Mouse (Mus musculus): ENCODE data around the gene Fscn1. TPM values are rescaled to one million over a fixed set of nuclear protein-coding genes. Genes with fewer than 3 reads are reported as not detected.
A peak's percentile ranks its signal among the peaks of the same experiment; 100 is the strongest.

Fscn1 gene
- polyA plus RNA-seq, 1 experiment from 2014 or later, result 129 TPM

- Histone ChIP-seq H3K27me3 (replicated peaks; ENCODE audit: control insufficient read depth, insufficient read depth, low read length) (no peaks in the 10 kb centered on the region), H3K4me1 (ENCODE audit: control insufficient read depth, insufficient read depth, low read length) (no peaks in the 10 kb centered on the region), H3K27ac (ENCODE audit: low read length) (no peak overlapping the region), H3K9ac (ENCODE audit: low read depth, low read length) (no peak overlapping the region), H3K9me3 (ENCODE audit: control insufficient read depth, low read length) (no peaks in the 10 kb centered on the region), H3K4me3 (ENCODE audit: low read length) (no peak overlapping the region), H3K36me3 (ENCODE audit: control insufficient read depth, insufficient read depth, low read length) (no peaks in the 10 kb centered on the region), H3K4me2 (ENCODE audit: low read depth, low read length) (no peak overlapping the region)
- WGBS, result 65% methylated on average over 8 of the region's 8 CpGs
- no peak for ATAC-seq
These were observed 23.0 kb downstream of the Fscn1 start for GRCm38 (mm10) chr5:142983174-142983573.

- Histone ChIP-seq H3K36me3 (ENCODE audit: control insufficient read depth, insufficient read depth, low read length) (no peaks in the 10 kb centered on the region), H3K9ac (ENCODE audit: low read depth, low read length) (no peak overlapping the region), H3K27ac (ENCODE audit: low read length) (no peak overlapping the region), H3K27me3 (replicated peaks; ENCODE audit: control insufficient read depth, insufficient read depth, low read length) (no peaks in the 10 kb centered on the region), H3K4me2 (ENCODE audit: low read depth, low read length) (no peak overlapping the region), H3K9me3 (ENCODE audit: control insufficient read depth, low read length) (no peaks in the 10 kb centered on the region), H3K4me1 (ENCODE audit: control insufficient read depth, insufficient read depth, low read length) (no peaks in the 10 kb centered on the region), H3K4me3 (ENCODE audit: low read length) (no peak overlapping the region)
- WGBS, result 87% methylated on average over 10 of the region's 10 CpGs
- no peak for ATAC-seq
These were observed 24.1 kb downstream of the Fscn1 start for GRCm38 (mm10) chr5:142984271-142984670.

GRCm38 (mm10) chr5:142988520-142988919 is 28.4 kb downstream of the Fscn1 start:
- WGBS, result 84% methylated on average over 5 of the region's 5 CpGs
- Histone ChIP-seq H3K36me3 (ENCODE audit: control insufficient read depth, insufficient read depth, low read length) (peaks cover 18% of the 10 kb centered on the region; the same call in 1 of the 2 replicates), H3K27me3 (replicated peaks; ENCODE audit: control insufficient read depth, insufficient read depth, low read length) (no peaks in the 10 kb centered on the region), H3K4me2 (ENCODE audit: low read depth, low read length) (no peak overlapping the region), H3K4me1 (ENCODE audit: control insufficient read depth, insufficient read depth, low read length) (no peaks in the 10 kb centered on the region), H3K4me3 (ENCODE audit: low read length) (no peak overlapping the region), H3K27ac (ENCODE audit: low read length) (no peak overlapping the region), H3K9ac (ENCODE audit: low read depth, low read length) (no peak overlapping the region), H3K9me3 (ENCODE audit: control insufficient read depth, low read length) (no peaks in the 10 kb centered on the region)
- no peak for ATAC-seq

- H3K9me3 ChIP-seq (ENCODE audit: control insufficient read depth, low read length), result no peaks in the 10 kb centered on the region
- H3K27me3 ChIP-seq (replicated peaks; ENCODE audit: control insufficient read depth, insufficient read depth, low read length), result no peaks in the 10 kb centered on the region
- H3K4me2 ChIP-seq (ENCODE audit: low read depth, low read length), result no peak overlapping the region
- H3K4me3 ChIP-seq (ENCODE audit: low read length), result no peak overlapping the region
- H3K4me1 ChIP-seq (ENCODE audit: control insufficient read depth, insufficient read depth, low read length), result no peaks in the 10 kb centered on the region
- WGBS, result 87% methylated on average over 3 of the region's 3 CpGs
- H3K36me3 ChIP-seq (ENCODE audit: control insufficient read depth, insufficient read depth, low read length), result peaks cover 19% of the 10 kb centered on the region; the same call in 1 of the 2 replicates
- ATAC-seq, result no peak
- H3K9ac ChIP-seq (ENCODE audit: low read depth, low read length), result no peak overlapping the region
- no peak overlapping the region for H3K27ac ChIP-seq (ENCODE audit: low read length)
These were observed 29.0 kb downstream of the Fscn1 start for GRCm38 (mm10) chr5:142989167-142989566.

GRCm38 (mm10) chr5:142994746-142995145 is 34.6 kb downstream of the Fscn1 start:
- WGBS, result 95% methylated on average over 2 of the region's 2 CpGs
- Histone ChIP-seq H3K9me3 (ENCODE audit: control insufficient read depth, low read length) (no peaks in the 10 kb centered on the region), H3K4me2 (ENCODE audit: low read depth, low read length) (no peak overlapping the region), H3K4me1 (ENCODE audit: control insufficient read depth, insufficient read depth, low read length) (peaks cover 18% of the 10 kb centered on the region), H3K27me3 (replicated peaks; ENCODE audit: control insufficient read depth, insufficient read depth, low read length) (no peaks in the 10 kb centered on the region), H3K4me3 (ENCODE audit: low read length) (no peak overlapping the region), H3K9ac (ENCODE audit: low read depth, low read length) (no peak overlapping the region), H3K36me3 (ENCODE audit: control insufficient read depth, insufficient read depth, low read length) (peaks cover 19% of the 10 kb centered on the region; the same call in 1 of the 2 replicates), H3K27ac (ENCODE audit: low read length) (no peak overlapping the region)
- no peak for ATAC-seq

GRCm38 (mm10) chr5:142997526-142997925 is 37.4 kb downstream of the Fscn1 start:
- peaks cover 35% of the 10 kb centered on the region for H3K4me1 ChIP-seq (ENCODE audit: control insufficient read depth, insufficient read depth, low read length)
- H3K9ac ChIP-seq (ENCODE audit: low read depth, low read length), result 0 out of 2 replicates have a peak overlapping the region, but pooled peaks have one; percentile 2
- WGBS, result 59% methylated on average over 9 of the region's 9 CpGs
- peak overlapping the region; percentile 23 for H3K27ac ChIP-seq (ENCODE audit: low read length)
- peaks cover 10% of the 10 kb centered on the region; the same call in 1 of the 2 replicates for H3K36me3 ChIP-seq (ENCODE audit: control insufficient read depth, insufficient read depth, low read length)
- ATAC-seq, result peak; percentile 34
- H3K4me3 ChIP-seq (ENCODE audit: low read length), result no peak overlapping the region
- no peaks in the 10 kb centered on the region for H3K9me3 ChIP-seq (ENCODE audit: control insufficient read depth, low read length)
- no peaks in the 10 kb centered on the region for H3K27me3 ChIP-seq (replicated peaks; ENCODE audit: control insufficient read depth, insufficient read depth, low read length)
- no peak overlapping the region for H3K4me2 ChIP-seq (ENCODE audit: low read depth, low read length)

- no peak overlapping the region for H3K4me3 ChIP-seq (ENCODE audit: low read length)
- H3K9ac ChIP-seq (ENCODE audit: low read depth, low read length), result 0 out of 2 replicates have a peak overlapping the region, but pooled peaks have one; percentile 2
- peak; percentile 61 for ATAC-seq
- 43% methylated on average over 2 of the region's 2 CpGs for WGBS
- H3K9me3 ChIP-seq (ENCODE audit: control insufficient read depth, low read length), result no peaks in the 10 kb centered on the region
- H3K4me2 ChIP-seq (ENCODE audit: low read depth, low read length), result no peak overlapping the region
- H3K27me3 ChIP-seq (replicated peaks; ENCODE audit: control insufficient read depth, insufficient read depth, low read length), result no peaks in the 10 kb centered on the region
- H3K27ac ChIP-seq (ENCODE audit: low read length), result peak overlapping the region; percentile 43
- peaks cover 35% of the 10 kb centered on the region for H3K4me1 ChIP-seq (ENCODE audit: control insufficient read depth, insufficient read depth, low read length)
- H3K36me3 ChIP-seq (ENCODE audit: control insufficient read depth, insufficient read depth, low read length), result peaks cover 4% of the 10 kb centered on the region; the same call in 1 of the 2 replicates
These were observed 38.0 kb downstream of the Fscn1 start for GRCm38 (mm10) chr5:142998171-142998570.

GRCm38 (mm10) chr5:143000091-143000490 is 39.9 kb downstream of the Fscn1 start:
- Histone ChIP-seq H3K27me3 (replicated peaks; ENCODE audit: control insufficient read depth, insufficient read depth, low read length) (no peaks in the 10 kb centered on the region), H3K27ac (ENCODE audit: low read length) (peak overlapping the region; percentile 98), H3K9me3 (ENCODE audit: control insufficient read depth, low read length) (no peaks in the 10 kb centered on the region), H3K36me3 (ENCODE audit: control insufficient read depth, insufficient read depth, low read length) (no peaks in the 10 kb centered on the region), H3K9ac (ENCODE audit: low read depth, low read length) (0 out of 2 replicates have a peak overlapping the region, but pooled peaks have one; percentile 24), H3K4me2 (ENCODE audit: low read depth, low read length) (peak overlapping the region; percentile 19; the same call in 1 of the 2 replicates), H3K4me1 (ENCODE audit: control insufficient read depth, insufficient read depth, low read length) (peaks cover 35% of the 10 kb centered on the region), H3K4me3 (ENCODE audit: low read length) (no peak overlapping the region)
- no peak for ATAC-seq
- 34% methylated on average over 4 of the region's 4 CpGs for WGBS

- no peaks in the 10 kb centered on the region for H3K27me3 ChIP-seq (replicated peaks; ENCODE audit: control insufficient read depth, insufficient read depth, low read length)
- H3K4me2 ChIP-seq (ENCODE audit: low read depth, low read length), result peak overlapping the region; percentile 32; the same call in 1 of the 2 replicates
- H3K27ac ChIP-seq (ENCODE audit: low read length), result peak overlapping the region; percentile 98
- H3K36me3 ChIP-seq (ENCODE audit: control insufficient read depth, insufficient read depth, low read length), result no peaks in the 10 kb centered on the region
- H3K4me3 ChIP-seq (ENCODE audit: low read length), result no peak overlapping the region
- peak overlapping the region; percentile 48 for H3K9ac ChIP-seq (ENCODE audit: low read depth, low read length)
- H3K4me1 ChIP-seq (ENCODE audit: control insufficient read depth, insufficient read depth, low read length), result peaks cover 35% of the 10 kb centered on the region
- peak; percentile 72 for ATAC-seq
- no peaks in the 10 kb centered on the region for H3K9me3 ChIP-seq (ENCODE audit: control insufficient read depth, low read length)
- WGBS, result 47% methylated on average over 9 of the region's 9 CpGs
These were observed 40.7 kb downstream of the Fscn1 start for GRCm38 (mm10) chr5:143000654-143001500.

All from intestine, embryonic 16.5 days (tissue).